20 mouse cellular contexts compared by ENCODE assay signal in genomic region chr14:88842746-88843145, GRCm38 (mm10).
DNase-seq lines count a peak whose midpoint lies in the region; ATAC-seq and TF ChIP-seq lines count a peak whose summit lies in the region.
"Had no signal": no experiment of that assay in that cellular context is flagged by ENCODE, and none has a peak within 500 bp of the region (broad histone marks: within the 10 kb centered on the region; RNA-seq: fewer than 3 reads in every experiment).

No protein-coding gene starts in this region.

- no peaks in the 10 kb centered on the region for H3K27me3 ChIP-seq in midbrain, embryonic 11.5 days (ENCODE audit: control insufficient read depth, insufficient read depth, low read length)
- no peaks in the 10 kb centered on the region for H3K27me3 ChIP-seq in midbrain, postnatal 0 days (ENCODE audit: insufficient read depth, low read length)
- no peaks in the 10 kb centered on the region for H3K27me3 ChIP-seq in midbrain, embryonic 14.5 days (ENCODE audit: control insufficient read depth, insufficient read depth, low read length)
- H3K27me3 ChIP-seq in midbrain, embryonic 16.5 days (ENCODE audit: control insufficient read depth, insufficient read depth, low read depth, low read length): no peaks in the 10 kb centered on the region
- H3K27me3 ChIP-seq: embryonic facial prominence, embryonic 13.5 days; embryonic facial prominence, embryonic 15.5 days; forebrain, embryonic 13.5 days; forebrain, embryonic 15.5 days had no signal

- H3K4me1 ChIP-seq in midbrain, embryonic 11.5 days (ENCODE audit: control insufficient read depth, insufficient read depth, low read length): no peaks in the 10 kb centered on the region
- H3K4me1 ChIP-seq in midbrain, postnatal 0 days (ENCODE audit: insufficient read depth, low read length): no peaks in the 10 kb centered on the region
- no peaks in the 10 kb centered on the region for H3K4me1 ChIP-seq in midbrain, embryonic 14.5 days (ENCODE audit: control insufficient read depth, insufficient read depth, low read length)
- no peaks in the 10 kb centered on the region for H3K4me1 ChIP-seq in midbrain, embryonic 16.5 days (ENCODE audit: control insufficient read depth, insufficient read depth, low read length)
- H3K4me1 ChIP-seq: embryonic facial prominence, embryonic 13.5 days; embryonic facial prominence, embryonic 15.5 days; forebrain, embryonic 10.5 days; forebrain, embryonic 13.5 days; forebrain, embryonic 15.5 days had no signal

- WGBS in midbrain, embryonic 11.5 days: 50% methylated on average over 1 of the region's 1 CpGs
- 54% methylated on average over 1 of the region's 1 CpGs for WGBS in midbrain, postnatal 0 days
- WGBS in midbrain, embryonic 14.5 days: 73% methylated on average over 1 of the region's 1 CpGs
- WGBS in midbrain, embryonic 16.5 days: 30% methylated on average over 1 of the region's 1 CpGs

- no peaks in the 10 kb centered on the region for H3K9me3 ChIP-seq in midbrain, embryonic 11.5 days (ENCODE audit: control insufficient read depth, low read length)
- no peaks in the 10 kb centered on the region for H3K9me3 ChIP-seq in midbrain, postnatal 0 days (ENCODE audit: low read length)
- H3K9me3 ChIP-seq in midbrain, embryonic 14.5 days (ENCODE audit: control insufficient read depth, low read length): no peaks in the 10 kb centered on the region
- H3K9me3 ChIP-seq in midbrain, embryonic 16.5 days (replicated peaks; ENCODE audit: control insufficient read depth, low read length, poor library complexity, severe bottlenecking): no peaks in the 10 kb centered on the region
- H3K9me3 ChIP-seq: embryonic facial prominence, embryonic 13.5 days; embryonic facial prominence, embryonic 15.5 days; forebrain, embryonic 10.5 days; forebrain, embryonic 13.5 days; forebrain, embryonic 15.5 days had no signal

- H3K4me3 ChIP-seq in midbrain, embryonic 11.5 days (ENCODE audit: low read depth, low read length): no peak overlapping the region
- H3K4me3 ChIP-seq in midbrain, postnatal 0 days (ENCODE audit: low read depth, low read length): no peak overlapping the region
- no peak overlapping the region for H3K4me3 ChIP-seq in midbrain, embryonic 14.5 days (replicated peaks; ENCODE audit: low read depth, low read length)
- H3K4me3 ChIP-seq in midbrain, embryonic 16.5 days (ENCODE audit: low read depth, low read length): no peak overlapping the region
- H3K4me3 ChIP-seq: embryonic facial prominence, embryonic 13.5 days; embryonic facial prominence, embryonic 15.5 days; erythroblast, embryonic 14.5 days; forebrain, embryonic 10.5 days; forebrain, embryonic 13.5 days; forebrain, embryonic 15.5 days had no signal

- H3K9ac ChIP-seq in midbrain, embryonic 11.5 days (ENCODE audit: low read length): no peak overlapping the region
- no peak overlapping the region for H3K9ac ChIP-seq in midbrain, postnatal 0 days (replicated peaks; ENCODE audit: low read length, poor library complexity, severe bottlenecking)
- H3K9ac ChIP-seq in midbrain, embryonic 14.5 days (replicated peaks; ENCODE audit: low read length): no peak overlapping the region
- H3K9ac ChIP-seq in midbrain, embryonic 16.5 days (ENCODE audit: low read depth, low read length): no peak overlapping the region
- H3K9ac ChIP-seq: embryonic facial prominence, embryonic 13.5 days; embryonic facial prominence, embryonic 15.5 days; forebrain, embryonic 13.5 days; forebrain, embryonic 15.5 days had no signal

- TF ChIP-seq CTCF in midbrain, postnatal 0 days (IDR thresholded peaks at IDR 0.05): no peak

- ATAC-seq in midbrain, embryonic 11.5 days (ENCODE audit: low FRiP score): peak; percentile 50; the same call in 1 of the 2 replicates
- no peak for ATAC-seq in midbrain, postnatal 0 days (ENCODE audit: low FRiP score)
- no peak; the same call in 1 of the 2 replicates for ATAC-seq in midbrain, embryonic 14.5 days (ENCODE audit: low FRiP score, low TSS enrichment)
- ATAC-seq in midbrain, embryonic 16.5 days: no peak
- ATAC-seq: forebrain, embryonic 13.5 days; forebrain, embryonic 15.5 days had no signal

- H3K36me3 ChIP-seq in midbrain, embryonic 11.5 days (ENCODE audit: control insufficient read depth, insufficient read depth, low read length): no peaks in the 10 kb centered on the region
- H3K36me3 ChIP-seq in midbrain, postnatal 0 days (ENCODE audit: insufficient read depth, low read length): no peaks in the 10 kb centered on the region
- no peaks in the 10 kb centered on the region for H3K36me3 ChIP-seq in midbrain, embryonic 14.5 days (ENCODE audit: control insufficient read depth, insufficient read depth, low read length)
- H3K36me3 ChIP-seq in midbrain, embryonic 16.5 days (ENCODE audit: control insufficient read depth, insufficient read depth, low read length): no peaks in the 10 kb centered on the region
- H3K36me3 ChIP-seq: embryonic facial prominence, embryonic 13.5 days; embryonic facial prominence, embryonic 15.5 days; forebrain, embryonic 10.5 days; forebrain, embryonic 15.5 days had no signal

- DNase-seq in midbrain, embryonic 11.5 days (ENCODE audit: low spot score, missing footprints): peak; percentile 35
- DNase-seq in midbrain, postnatal 0 days (ENCODE audit: low spot score): no peak
- peak; percentile 8 for DNase-seq in midbrain, embryonic 14.5 days
- DNase-seq: adrenal gland, adult 2 months; adrenal gland, postnatal 10 days; adrenal gland, postnatal 25 days; cerebellum, adult 11 months; cerebellum, adult 18-20 months; cerebellum, adult 8-10 months; cerebellum, adult 9-11 months; cerebellum, postnatal 14 days; cerebellum, postnatal 36 days; embryo, embryonic 11 days had no signal

- no peak overlapping the region for H3K27ac ChIP-seq in midbrain, embryonic 11.5 days (ENCODE audit: low read depth, low read length)
- no peak overlapping the region for H3K27ac ChIP-seq in midbrain, postnatal 0 days (ENCODE audit: low read depth, low read length)
- no peak overlapping the region for H3K27ac ChIP-seq in midbrain, embryonic 14.5 days (replicated peaks; ENCODE audit: low read depth, low read length)
- H3K27ac ChIP-seq in midbrain, embryonic 16.5 days (ENCODE audit: low read length): no peak overlapping the region
- H3K27ac ChIP-seq: embryonic facial prominence, embryonic 13.5 days; embryonic facial prominence, embryonic 15.5 days; forebrain, embryonic 10.5 days; forebrain, embryonic 13.5 days; forebrain, embryonic 15.5 days had no signal

- H3K4me2 ChIP-seq in midbrain, embryonic 11.5 days: no peak overlapping the region
- H3K4me2 ChIP-seq in midbrain, postnatal 0 days (ENCODE audit: low read depth, low read length, poor library complexity, severe bottlenecking): no peak overlapping the region
- H3K4me2 ChIP-seq in midbrain, embryonic 14.5 days (ENCODE audit: low read length): no peak overlapping the region
- H3K4me2 ChIP-seq in midbrain, embryonic 16.5 days (ENCODE audit: low read length): no peak overlapping the region
- H3K4me2 ChIP-seq: embryonic facial prominence, embryonic 13.5 days; embryonic facial prominence, embryonic 15.5 days; forebrain, embryonic 13.5 days; forebrain, embryonic 15.5 days had no signal
